Mouse (Mus musculus) layer of hippocampus, postnatal 14 days (tissue): ENCODE data around the gene Ccdc34. TPM values are rescaled to one million over a fixed set of nuclear protein-coding genes. Genes with fewer than 3 reads are reported as not detected.

ENCODE experiments used
- DNase-seq, 2 experiments: peaks; one replicate each; pipeline ENCODE4 v3.0.0; 2021 to 2022; ENCODE audit warnings: low spot score in 2 of 2, mixed read lengths in 1 of 2
- total RNA-seq, 2 experiments: library from RNA; stranded (reverse); gene quantifications; 2 replicates each; pipeline ENCODE4 v1.2.3; 2021

Ccdc34 gene
- total RNA-seq, 2 experiments from 2014 or later: 22.4 to 24.7 TPM

GRCm38 (mm10) chr2:110204169-110204568 is 186.6 kb downstream of the Ccdc34 start:
- no peak for DNase-seq

GRCm38 (mm10) chr2:110204705-110205318 is 187.2 kb downstream of the Ccdc34 start:
- peak; percentile 65 to 80 for DNase-seq

GRCm38 (mm10) chr2:110210508-110211496 is 193.2 kb downstream of the Ccdc34 start:
- DNase-seq: peak; percentile 57 to 84

GRCm38 (mm10) chr2:110214278-110214677 is 196.7 kb downstream of the Ccdc34 start:
- DNase-seq: no peak

- no peak for DNase-seq
These were observed 197.5 kb downstream of the Ccdc34 start for GRCm38 (mm10) chr2:110214991-110215684.

GRCm38 (mm10) chr2:110215685-110216058 is 198.1 kb downstream of the Ccdc34 start:
- DNase-seq: no peak

GRCm38 (mm10) chr2:110220492-110220891 is 202.9 kb downstream of the Ccdc34 start:
- DNase-seq: no peak

GRCm38 (mm10) chr2:110222793-110223192 is 205.2 kb downstream of the Ccdc34 start:
- DNase-seq: no peak

Other genes with a start within 250 kb of the Ccdc34 start
- 100 to 1,000 TPM; 109 to 116 TPM for gene Lin7c, start 127.0 kb upstream of the Ccdc34 start, total RNA-seq
- gene Lgr4, start 100.2 kb upstream of the Ccdc34 start, total RNA-seq: 10 to 100 TPM; 26.0 to 26.7 TPM